In genomic region chr11:87468278-87468655, GRCm38 (mm10) we compare ENCODE assay signal across 18 mouse cellular contexts.
A peak's percentile ranks its signal among the peaks of the same experiment; 100 is the strongest.
DNase-seq lines count a peak whose midpoint lies in the region; ATAC-seq and TF ChIP-seq lines count a peak whose summit lies in the region.
"Had no signal": no experiment of that assay in that cellular context is flagged by ENCODE, and none has a peak within 500 bp of the region (broad histone marks: within the 10 kb centered on the region; RNA-seq: fewer than 3 reads in every experiment).

No protein-coding gene starts in this region.

- no peak for TF ChIP-seq POLR2A in spleen, adult 2 months (IDR thresholded peaks at IDR 0.05; ENCODE audit: low read depth, low read length)

- H3K27ac ChIP-seq in intestine, embryonic 14.5 days (ENCODE audit: low read depth) = no peak overlapping the region
- no peak overlapping the region for H3K27ac ChIP-seq in intestine, embryonic 16.5 days (ENCODE audit: low read length)
- peak overlapping the region; percentile 96 for H3K27ac ChIP-seq in spleen, adult 2 months (ENCODE audit: insufficient read depth, low read length)
- H3K27ac ChIP-seq: forebrain, embryonic 15.5 days; liver, embryonic 14.5 days; midbrain, embryonic 15.5 days had no signal

- H3K4me2 ChIP-seq in intestine, embryonic 14.5 days (ENCODE audit: low read length) = peak overlapping the region; percentile 31; the same call in 1 of the 2 replicates
- H3K4me2 ChIP-seq in intestine, embryonic 16.5 days (ENCODE audit: low read depth, low read length) = no peak overlapping the region
- H3K4me2 ChIP-seq: forebrain, embryonic 15.5 days; midbrain, embryonic 15.5 days had no signal

- 11% methylated on average over 7 of the region's 7 CpGs for WGBS in intestine, embryonic 14.5 days
- 22% methylated on average over 7 of the region's 7 CpGs for WGBS in intestine, embryonic 16.5 days
- WGBS in spleen, adult 2 months = 54% methylated on average over 7 of the region's 7 CpGs

- peak; percentile 25 for DNase-seq in cerebellum, adult 9-11 months
- DNase-seq in cerebellum, adult 11-12 months = no peak
- no peak for DNase-seq in intestine, embryonic 14.5 days (ENCODE audit: low spot score)
- no peak for DNase-seq in spleen, adult 2 months (ENCODE audit: low read depth in 1 of 2, low spot score in 2 of 2)
- DNase-seq in spleen, postnatal 4 days (ENCODE audit: low spot score in 2 of 2) = no peak
- no peak for DNase-seq in right cerebral cortex, postnatal 10 days (ENCODE audit: low spot score in 2 of 2)
- DNase-seq: adrenal gland, adult 8-10 months; cerebellum, adult 11 months; cerebellum, postnatal 36 days; kidney, adult 18-20 months had no signal

- H3K4me1 ChIP-seq in intestine, embryonic 14.5 days (replicated peaks; ENCODE audit: control insufficient read depth, insufficient read depth, low read length) = peaks cover 16% of the 10 kb centered on the region
- H3K4me1 ChIP-seq in intestine, embryonic 16.5 days (ENCODE audit: control insufficient read depth, insufficient read depth, low read length) = peaks cover 5% of the 10 kb centered on the region
- peaks cover 16% of the 10 kb centered on the region; the same call in 1 of the 2 replicates for H3K4me1 ChIP-seq in spleen, adult 2 months (ENCODE audit: control insufficient read depth, insufficient read depth, insufficient read length)

- H3K4me3 ChIP-seq in intestine, embryonic 14.5 days (ENCODE audit: low read depth, low read length) = no peak overlapping the region
- H3K4me3 ChIP-seq in intestine, embryonic 16.5 days (ENCODE audit: low read length) = no peak overlapping the region
- H3K4me3 ChIP-seq in spleen, adult 2 months (ENCODE audit: extremely low read depth, insufficient read depth, insufficient read length) = no peak overlapping the region
- H3K4me3 ChIP-seq: forebrain, embryonic 15.5 days; midbrain, embryonic 15.5 days had no signal

- TF ChIP-seq CTCF in spleen, adult 2 months (IDR thresholded peaks at IDR 0.05; ENCODE audit: extremely low read depth, insufficient read depth, insufficient read length, insufficient replicate concordance) = no peak

- no peaks in the 10 kb centered on the region for H3K36me3 ChIP-seq in intestine, embryonic 14.5 days (ENCODE audit: control insufficient read depth, insufficient read depth, low read length)
- no peaks in the 10 kb centered on the region for H3K36me3 ChIP-seq in intestine, embryonic 16.5 days (ENCODE audit: control insufficient read depth, insufficient read depth, low read length)
- H3K36me3 ChIP-seq in spleen, adult 2 months (ENCODE audit: control insufficient read depth, insufficient read depth, low read length) = no peaks in the 10 kb centered on the region
- H3K36me3 ChIP-seq: forebrain, embryonic 15.5 days; midbrain, embryonic 15.5 days had no signal

- H3K9me3 ChIP-seq in intestine, embryonic 14.5 days (ENCODE audit: control insufficient read depth, low read length) = no peaks in the 10 kb centered on the region
- H3K9me3 ChIP-seq in intestine, embryonic 16.5 days (ENCODE audit: control insufficient read depth, low read length) = no peaks in the 10 kb centered on the region
- H3K9me3 ChIP-seq: forebrain, embryonic 15.5 days; megakaryocyte, embryonic 14.5 days; midbrain, embryonic 15.5 days had no signal

- ATAC-seq in intestine, embryonic 14.5 days (replicated peaks; ENCODE audit: low FRiP score, low TSS enrichment, low read depth) = no peak
- no peak for ATAC-seq in intestine, embryonic 16.5 days
- no peak for ATAC-seq in erythroblast, adult 5-6 weeks (replicated peaks; ENCODE audit: low FRiP score, poor library complexity, severe bottlenecking)
- ATAC-seq: forebrain, embryonic 15.5 days; hindbrain, embryonic 16.5 days; lung, postnatal 0 days; midbrain, embryonic 15.5 days had no signal

- H3K9ac ChIP-seq in intestine, embryonic 14.5 days (ENCODE audit: low read length) = no peak overlapping the region
- no peak overlapping the region for H3K9ac ChIP-seq in intestine, embryonic 16.5 days (ENCODE audit: low read depth, low read length)
- H3K9ac ChIP-seq: forebrain, embryonic 15.5 days; liver, embryonic 14.5 days; midbrain, embryonic 15.5 days had no signal

- no peaks in the 10 kb centered on the region for H3K27me3 ChIP-seq in intestine, embryonic 14.5 days (replicated peaks; ENCODE audit: control insufficient read depth, insufficient read depth, low read length)
- H3K27me3 ChIP-seq in intestine, embryonic 16.5 days (replicated peaks; ENCODE audit: control insufficient read depth, insufficient read depth, low read length) = no peaks in the 10 kb centered on the region
- no peaks in the 10 kb centered on the region for H3K27me3 ChIP-seq in spleen, adult 2 months (ENCODE audit: control insufficient read depth, insufficient read depth, low read length)
- H3K27me3 ChIP-seq: forebrain, embryonic 15.5 days; megakaryocyte, embryonic 14.5 days had no signal
